12 mouse cellular contexts compared by ENCODE assay signal in genomic region chr10:88584469-88584868, GRCm38 (mm10). TPM values are rescaled to one million over a fixed set of nuclear protein-coding genes. Genes with fewer than 3 reads are reported as not detected.
DNase-seq lines count a peak whose midpoint lies in the region.
"Had no signal": no experiment of that assay in that cellular context is flagged by ENCODE, and none has a peak within 500 bp of the region (broad histone marks: within the 10 kb centered on the region; RNA-seq: fewer than 3 reads in every experiment).

No protein-coding gene starts in this region.

- DNase-seq in thymus, adult 18-20 months: peak; percentile 11 to 30
- DNase-seq in thymus, postnatal 0 days (ENCODE audit: low spot score): no peak
- peak; percentile 26 to 43 for DNase-seq in layer of hippocampus, postnatal 10 days (ENCODE audit: low spot score in 2 of 2)
- DNase-seq in right cerebral cortex, postnatal 14 days: peak; percentile 16
- DNase-seq in liver: no peak
- DNase-seq in adrenal gland, adult 18-20 months (ENCODE audit: low spot score in 2 of 2): no peak
- DNase-seq in cerebellum, adult 18-20 months: no peak
- no peak for DNase-seq in lung, adult 18-20 months
- DNase-seq: adrenal gland, postnatal 25 days; heart, postnatal 10 days; kidney, postnatal 36 days; liver, postnatal 0 days had no signal

RNA-seq across cellular contexts. Expression of gene Mybpc1, which starts 20.5 kb away (rescaled TPM):
- 1.3 and 1.7 TPM in 2 replicates for polyA plus RNA-seq in thymus, postnatal 0 days (2015; fragmentation: Nextera tagmentation; extraction: Ambion mirVana)
- total RNA-seq in layer of hippocampus, postnatal 10 days (2021): 1 to 10 TPM; 1.0 to 1.8 TPM
- total RNA-seq in adrenal gland, adult 18-20 months (2021): 1 to 10 TPM in 1 of 2 experiments, under 1 TPM in 1; 0.60 to 4.3 TPM

Comparison
In these comparisons a context has a peak if more than half of its experiments do, and no peak if none do; other contexts are left out.
1. DNase-seq: peak in thymus, adult 18-20 months (2 of 2), layer of hippocampus, postnatal 10 days (2 of 2) and right cerebral cortex, postnatal 14 days (single experiment); none in thymus, postnatal 0 days (single experiment), liver (single experiment), adrenal gland, adult 18-20 months (0 of 2), cerebellum, adult 18-20 months (0 of 2) and lung, adult 18-20 months (0 of 2).